Comparison of ENCODE assay signal across 25 mouse cellular contexts in the genomic region with DNA sequence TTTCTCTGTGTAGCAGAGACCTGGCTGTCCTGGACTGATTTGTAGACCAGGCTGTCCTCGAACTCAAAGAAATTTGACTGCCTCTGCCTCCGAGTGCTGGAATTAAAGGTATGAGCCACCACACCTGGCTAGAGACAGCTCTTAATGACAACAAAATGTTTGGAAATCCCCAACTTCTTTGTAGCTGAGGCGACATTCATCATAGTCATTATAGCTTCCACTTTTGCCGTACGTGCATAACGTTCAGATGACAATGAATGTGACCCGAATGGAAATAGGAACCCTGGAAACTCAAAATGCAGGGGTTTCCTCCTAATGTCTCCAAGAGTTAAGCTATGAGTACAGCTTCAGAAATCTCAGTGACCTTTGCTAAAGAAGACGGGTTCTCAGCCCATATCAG. TPM values are rescaled to one million over a fixed set of nuclear protein-coding genes. Genes with fewer than 3 reads are reported as not detected.
DNase-seq lines count a peak whose midpoint lies in the region; ATAC-seq lines count a peak whose summit lies in the region.
"Had no signal": no experiment of that assay in that cellular context is flagged by ENCODE, and none has a peak within 500 bp of the region (broad histone marks: within the 10 kb centered on the region; RNA-seq: fewer than 3 reads in every experiment).

No protein-coding gene starts in this region.

- no peaks in the 10 kb centered on the region for H3K9me3 ChIP-seq in intestine, embryonic 16.5 days (ENCODE audit: control insufficient read depth, low read length)
- no peaks in the 10 kb centered on the region for H3K9me3 ChIP-seq in intestine, embryonic 15.5 days
- H3K9me3 ChIP-seq: G1E; hindbrain, embryonic 10.5 days; hindbrain, embryonic 13.5 days had no signal

- WGBS in intestine, embryonic 16.5 days, result 71% methylated on average over 8 of the region's 8 CpGs
- 70% methylated on average over 8 of the region's 8 CpGs for WGBS in intestine, embryonic 15.5 days

- DNase-seq in CD4-positive, CD25-positive, alpha-beta regulatory T cell, adult 2 months (ENCODE audit: low read depth, low spot score), result peak; percentile 27
- peak; percentile 49 for DNase-seq in induced T-regulatory cell, adult 2 months (ENCODE audit: low read depth)
- no peak for DNase-seq in urinary bladder, postnatal 36 days (ENCODE audit: low spot score in 2 of 2)
- DNase-seq in heart, postnatal 36 days, result no peak
- no peak for DNase-seq in cerebellum, adult 9-11 months
- DNase-seq: adrenal gland, adult 8-10 months; adrenal gland, postnatal 25 days; cerebellum, adult 11-12 months; cerebellum, adult 8-10 months; cerebellum, postnatal 14 days; forebrain, postnatal 0 days; gastrocnemius, adult 2 months; gastrocnemius, postnatal 14 days; heart, adult 11 months; kidney, adult 18-20 months had no signal

- no peaks in the 10 kb centered on the region for H3K27me3 ChIP-seq in intestine, embryonic 16.5 days (replicated peaks; ENCODE audit: control insufficient read depth, insufficient read depth, low read length)
- no peaks in the 10 kb centered on the region for H3K27me3 ChIP-seq in intestine, embryonic 15.5 days (replicated peaks)
- H3K27me3 ChIP-seq: CH12.LX; hindbrain, embryonic 13.5 days; Patski had no signal

- peak overlapping the region; percentile 81 for H3K27ac ChIP-seq in intestine, embryonic 16.5 days (ENCODE audit: low read length)
- no peak overlapping the region for H3K27ac ChIP-seq in intestine, embryonic 15.5 days
- H3K27ac ChIP-seq: gastrocnemius, adult 2 months; hindbrain, embryonic 10.5 days; hindbrain, embryonic 13.5 days had no signal

- no peaks in the 10 kb centered on the region for H3K36me3 ChIP-seq in intestine, embryonic 16.5 days (ENCODE audit: control insufficient read depth, insufficient read depth, low read length)
- H3K36me3 ChIP-seq in intestine, embryonic 15.5 days, result no peaks in the 10 kb centered on the region
- H3K36me3 ChIP-seq: G1E; hindbrain, embryonic 10.5 days; hindbrain, embryonic 13.5 days had no signal

- ATAC-seq in intestine, embryonic 16.5 days, result no peak
- no peak for ATAC-seq in intestine, embryonic 15.5 days
- ATAC-seq: forebrain, embryonic 14.5 days; forebrain, postnatal 0 days; hindbrain, embryonic 16.5 days; Patski had no signal

- intact Hi-C loops in heart, postnatal 36 days (cut with DNase I), result no loop called here

- H3K9ac ChIP-seq in intestine, embryonic 16.5 days (ENCODE audit: low read depth, low read length), result no peak overlapping the region
- no peak overlapping the region for H3K9ac ChIP-seq in intestine, embryonic 15.5 days
- H3K9ac ChIP-seq: forebrain, postnatal 0 days; hindbrain, embryonic 13.5 days had no signal

- H3K4me3 ChIP-seq in intestine, embryonic 16.5 days (ENCODE audit: low read length), result no peak overlapping the region
- H3K4me3 ChIP-seq in intestine, embryonic 15.5 days (replicated peaks), result no peak overlapping the region
- H3K4me3 ChIP-seq: gastrocnemius, adult 2 months; hindbrain, embryonic 10.5 days; hindbrain, embryonic 13.5 days had no signal

- H3K4me1 ChIP-seq in intestine, embryonic 16.5 days (ENCODE audit: control insufficient read depth, insufficient read depth, low read length), result peaks cover 33% of the 10 kb centered on the region
- peaks cover 32% of the 10 kb centered on the region for H3K4me1 ChIP-seq in intestine, embryonic 15.5 days (replicated peaks)
- H3K4me1 ChIP-seq: hindbrain, embryonic 13.5 days had no signal

- no peak overlapping the region for H3K4me2 ChIP-seq in intestine, embryonic 16.5 days (ENCODE audit: low read depth, low read length)
- no peak overlapping the region for H3K4me2 ChIP-seq in intestine, embryonic 15.5 days (replicated peaks)
- H3K4me2 ChIP-seq: heart, embryonic 11.5 days; hindbrain, embryonic 13.5 days had no signal

RNA-seq across cellular contexts. Expression of a gene that starts 22.1 kb away (rescaled TPM):
- 15.7 and 22.2 TPM in 2 replicates for polyA plus RNA-seq in intestine, embryonic 16.5 days (2015; fragmentation: Nextera tagmentation; extraction: Ambion mirVana)
- 23.5 and 26.0 TPM in 2 replicates for polyA plus RNA-seq in intestine, embryonic 15.5 days (2015; fragmentation: Nextera tagmentation; extraction: Ambion mirVana)
- total RNA-seq in heart, postnatal 36 days (2021), result 100 to 1,000 TPM; 125 to 140 TPM

Comparison
In these comparisons a context has a peak if more than half of its experiments do, and no peak if none do; other contexts are left out.
1. DNase-seq: peak in CD4-positive, CD25-positive, alpha-beta regulatory T cell, adult 2 months (single experiment) and induced T-regulatory cell, adult 2 months (single experiment); none in urinary bladder, postnatal 36 days (0 of 2), heart, postnatal 36 days (0 of 2) and cerebellum, adult 9-11 months (single experiment).